Mouse (Mus musculus) 3T3-L1 (cell line): ENCODE measurements around the gene Kcnk13.

ENCODE experiments used
- DNase-seq: peaks from one replicate; pipeline ENCODE4 v3.0.0-alpha.2; 2015; ENCODE audit warnings: low read depth, low spot score

The Kcnk13 gene

DNA sequence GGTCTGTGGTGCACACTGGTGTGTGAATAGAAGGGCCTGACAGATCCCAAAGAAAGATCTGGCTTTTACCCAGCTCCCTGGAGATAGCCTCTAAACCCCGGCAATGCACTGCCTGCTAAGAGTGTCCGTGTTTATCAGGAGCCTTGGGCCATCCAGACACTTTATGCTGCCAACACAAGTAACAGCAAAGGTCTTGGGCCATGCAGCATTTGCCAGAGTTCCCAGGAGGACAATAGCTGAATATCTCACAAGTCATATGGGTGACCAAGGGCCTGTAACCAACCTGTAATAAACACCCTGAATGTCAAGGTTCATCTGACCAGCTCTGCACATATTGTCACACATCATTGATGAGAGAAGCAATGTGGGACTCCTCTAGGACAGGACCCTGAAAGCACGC, 123.7 kb downstream of the Kcnk13 start:
- DNase-seq = no peak

DNA sequence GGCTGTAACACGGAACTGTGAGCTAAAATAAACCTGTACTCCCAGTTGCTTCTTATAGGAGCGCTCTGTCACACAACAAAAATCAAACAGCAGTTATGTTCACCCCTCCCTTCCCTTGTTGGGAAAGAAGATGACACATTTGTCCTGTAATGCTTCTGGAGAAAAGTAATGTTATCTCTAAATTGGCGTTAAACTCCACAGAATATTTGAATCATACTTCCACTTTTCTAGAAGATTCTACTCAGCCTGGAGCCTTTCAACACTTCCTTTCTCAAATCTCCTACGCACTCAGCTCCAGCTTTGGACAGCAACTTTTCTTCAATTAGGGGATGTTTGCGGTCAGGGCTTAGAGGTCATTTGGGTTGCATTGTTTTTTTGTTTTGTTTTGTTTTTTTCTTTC, 125.0 kb downstream of the Kcnk13 start:
- no peak for DNase-seq

DNA sequence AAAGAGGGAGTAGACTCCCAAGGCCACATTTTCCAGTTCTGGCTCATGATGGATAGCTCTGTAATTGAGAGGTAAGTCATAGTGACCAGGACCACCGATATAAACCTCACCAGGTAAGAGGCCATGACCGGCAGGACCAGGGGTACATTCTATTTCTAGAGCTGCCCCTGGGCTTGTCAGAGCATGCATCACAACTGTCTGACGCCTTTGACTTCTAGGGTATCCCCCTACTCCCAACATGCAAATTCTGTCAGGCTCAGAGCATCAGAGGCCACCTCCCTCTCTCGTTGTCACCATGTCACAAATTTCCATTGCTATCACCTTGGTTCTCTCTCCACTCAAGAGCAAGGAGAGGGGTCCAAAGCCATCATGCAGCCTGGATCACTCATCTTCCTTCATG, 126.5 kb downstream of the Kcnk13 start:
- no peak for DNase-seq

DNA sequence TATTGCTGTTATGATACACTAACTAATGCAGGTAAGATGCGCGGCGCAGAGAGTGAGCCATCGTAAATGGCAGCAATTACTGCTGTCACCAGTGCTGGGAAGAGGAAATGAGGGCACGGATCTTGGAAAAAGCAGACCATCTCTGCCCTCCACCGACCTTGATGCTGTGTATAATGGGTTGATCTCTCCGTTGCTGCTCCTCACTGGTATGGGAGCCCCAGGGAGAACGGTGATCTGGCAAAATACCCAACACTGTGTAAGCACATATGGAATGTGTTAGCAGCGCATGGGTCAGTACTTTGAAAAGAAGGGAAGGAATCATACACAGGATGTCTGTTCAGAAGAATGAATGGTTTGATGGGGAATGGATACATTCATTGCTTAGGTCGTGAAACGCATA, 128.7 kb downstream of the Kcnk13 start:
- DNase-seq = peak; percentile 34

DNA sequence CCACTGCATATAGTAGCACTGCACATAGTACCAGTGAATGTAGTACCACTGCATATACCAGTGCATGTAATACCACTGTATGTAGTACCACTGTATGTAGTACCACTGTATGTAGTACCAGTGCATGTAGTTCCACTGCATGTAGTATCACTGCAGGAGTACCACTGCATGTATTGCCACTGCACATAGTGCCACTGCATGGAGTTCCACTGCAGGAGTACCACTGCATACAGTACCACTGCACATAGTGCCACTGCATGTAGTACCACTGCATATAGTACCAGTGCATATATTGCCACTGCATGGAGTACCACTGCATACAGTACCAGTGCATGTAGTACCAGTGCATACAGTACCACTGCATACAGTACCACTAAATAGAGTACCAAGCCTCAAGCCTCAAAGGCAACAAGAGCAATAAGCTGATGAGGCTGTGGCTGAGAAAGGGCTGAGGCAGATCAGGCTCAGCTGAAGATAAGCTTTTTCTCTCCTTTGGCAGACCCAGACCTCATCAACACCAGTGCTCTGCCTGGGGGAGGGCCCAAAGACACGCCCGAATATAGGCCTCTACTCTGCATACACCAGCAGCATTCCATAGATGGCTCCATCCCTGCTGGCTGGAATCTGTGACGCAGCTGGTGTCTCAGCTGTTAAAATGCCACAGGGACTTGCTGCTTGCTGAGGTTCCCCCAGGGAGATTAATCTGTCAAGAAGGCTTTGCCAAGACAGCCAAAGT, 135.8 kb downstream of the Kcnk13 start:
- DNase-seq = no peak

DNA sequence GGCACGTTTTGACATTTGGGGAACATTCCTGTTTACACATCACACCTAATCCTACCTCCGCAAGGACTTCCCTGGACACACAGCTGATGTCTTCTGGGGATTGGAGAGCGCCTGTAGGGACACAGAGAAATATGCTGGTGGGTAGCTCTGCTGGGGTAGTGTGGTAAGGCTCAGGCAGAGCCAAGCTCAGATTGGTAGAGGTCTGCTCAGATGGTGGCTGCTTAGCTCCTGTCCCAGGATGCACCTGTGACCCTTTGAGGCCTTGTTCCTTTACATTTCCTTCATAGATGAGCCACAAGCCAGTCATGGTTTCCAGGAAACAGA, 136.4 kb downstream of the Kcnk13 start:
- DNase-seq = no peak

DNA sequence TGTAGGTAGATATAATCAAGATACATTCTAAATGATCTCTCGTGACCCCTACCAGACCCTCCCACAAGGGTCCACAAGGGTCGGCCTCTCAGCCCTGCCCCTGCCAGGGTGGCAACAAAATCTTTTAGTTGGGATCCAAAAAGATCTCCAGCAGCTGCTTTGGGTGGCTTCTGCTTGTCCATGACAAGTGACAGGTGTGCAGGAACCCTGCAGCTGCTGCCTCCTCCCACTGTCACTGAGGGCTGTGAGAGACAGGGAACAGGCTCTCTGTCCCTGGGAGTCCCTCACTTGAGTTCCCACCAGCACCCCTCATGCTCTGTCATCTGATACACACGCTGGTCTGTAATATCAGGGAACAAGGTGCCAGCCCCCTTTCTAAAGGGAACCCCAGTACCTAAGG, 137.4 kb downstream of the Kcnk13 start:
- DNase-seq = no peak

DNA sequence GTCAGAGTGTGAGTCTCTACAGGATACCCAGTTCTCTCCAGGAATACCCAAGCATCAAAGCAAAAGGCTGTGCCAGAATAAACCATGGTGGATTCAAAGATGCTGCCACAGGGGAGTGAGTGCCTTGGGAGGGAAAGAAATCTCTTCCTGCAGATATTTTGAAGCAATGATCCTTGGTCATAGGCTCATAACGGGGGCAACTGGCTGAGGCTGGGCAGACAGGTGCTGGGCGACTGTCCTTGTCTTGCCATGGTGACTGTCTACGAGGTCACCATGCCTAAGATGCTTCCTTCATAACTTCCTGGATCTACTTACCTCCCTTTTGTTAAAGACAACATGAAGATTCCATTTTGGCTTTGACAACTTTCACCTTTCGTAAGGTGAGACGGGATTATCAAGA, 140.2 kb downstream of the Kcnk13 start:
- DNase-seq = no peak

DNA sequence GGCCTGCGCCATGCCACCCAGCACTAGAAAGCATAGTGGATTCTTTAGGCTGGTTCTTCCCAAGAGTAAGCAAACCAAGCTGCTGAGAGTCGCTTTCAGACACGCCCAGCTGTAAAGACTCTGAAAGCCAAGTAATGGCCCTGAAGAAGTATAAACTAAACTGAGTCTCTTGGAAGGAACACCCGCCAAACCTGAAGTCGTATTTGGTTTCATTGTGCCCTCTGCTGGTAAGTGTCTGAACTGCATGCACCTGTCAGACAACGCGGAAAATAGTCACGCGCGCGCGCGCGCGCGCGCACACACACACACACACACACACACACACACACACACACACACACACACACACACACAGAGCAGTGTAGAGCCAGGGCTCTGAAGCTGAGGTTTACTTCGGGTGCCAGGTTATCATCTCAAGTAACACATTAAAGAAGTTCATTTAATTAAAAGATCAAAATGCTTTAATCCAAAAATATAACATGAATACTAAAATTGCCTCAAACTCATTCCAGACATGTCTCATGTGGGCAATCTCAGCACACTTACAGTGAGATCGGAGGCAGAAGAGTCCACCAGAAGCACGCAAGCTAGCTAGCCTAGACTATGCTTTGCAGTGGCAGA, 142.1 kb downstream of the Kcnk13 start:
- peak; percentile 81 for DNase-seq

DNA sequence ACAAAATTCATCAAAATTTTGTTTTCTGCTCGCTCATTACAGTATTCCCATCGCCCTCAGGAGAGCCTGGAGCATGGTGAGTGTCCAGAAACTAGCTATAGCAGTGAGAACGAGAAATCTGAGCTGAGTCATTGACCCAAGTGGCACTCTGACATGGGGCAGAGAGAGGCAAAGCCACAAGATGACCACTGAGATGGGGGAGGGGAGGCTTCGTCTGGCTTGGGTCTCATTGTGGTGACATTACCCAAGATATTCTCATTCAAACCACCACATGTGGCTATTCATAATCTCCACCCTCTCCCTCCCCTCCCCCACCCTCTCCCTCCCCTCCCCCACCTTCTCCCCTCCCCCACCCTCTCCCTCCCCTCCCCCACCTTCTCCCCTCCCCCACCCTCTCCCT, 143.1 kb downstream of the Kcnk13 start:
- DNase-seq = peak; percentile 29

DNA sequence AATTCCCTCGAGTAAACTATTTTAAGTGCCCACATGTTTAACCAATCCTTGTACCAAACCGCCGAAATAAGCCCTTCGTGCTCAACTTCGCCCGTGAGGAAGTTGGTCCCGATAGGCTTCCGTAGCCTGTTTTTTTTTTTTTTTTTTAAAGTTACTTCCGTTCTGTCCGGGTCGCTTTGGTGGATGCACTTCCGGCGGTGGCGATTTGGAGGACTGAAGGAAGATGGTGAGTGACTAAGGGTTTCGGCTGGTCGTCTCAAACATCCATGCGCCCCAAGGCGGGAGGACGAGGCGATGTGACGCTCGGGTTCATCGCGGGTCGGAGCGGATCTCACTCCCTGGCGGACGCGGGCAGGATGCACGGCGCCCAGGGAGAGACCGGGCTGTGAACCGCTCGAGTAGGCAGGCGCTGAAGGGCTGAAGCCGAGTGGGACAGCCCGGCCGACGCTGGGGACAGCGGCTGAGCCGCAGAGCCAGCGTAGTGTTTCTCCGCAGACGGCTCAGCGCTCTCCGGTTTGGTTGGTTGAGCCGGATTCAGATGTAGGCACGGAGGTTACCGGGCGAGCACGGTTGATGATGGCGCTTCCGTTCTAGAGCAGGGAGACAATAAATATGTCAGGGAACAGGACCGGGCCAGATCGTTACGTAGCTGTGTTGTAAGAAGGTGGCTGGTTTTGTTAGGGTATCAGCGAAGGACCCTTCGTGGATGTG, 145.8 kb downstream of the Kcnk13 start, which contains the start of gene Psmc1:
Gene Psmc1 (plus strand): TSS at position 169 of the 711 bp plus-strand sequence.
- peak; percentile 92 for DNase-seq
